Mouse (Mus musculus) liver, adult 2 months (tissue): ENCODE measurements around the gene Exoc3l. TPM values are rescaled to one million over a fixed set of nuclear protein-coding genes. Genes with fewer than 3 reads are reported as not detected.

Source experiments
- DNase-seq: peaks from one replicate; pipeline ENCODE4 v3.0.0-alpha.2; 2011; ENCODE audit warnings: low read depth, low spot score; ENCODE audit errors: extremely low read depth
- H3K27ac ChIP-seq: fragments of 200-500 bp; replicated peaks from 2 replicates; pipeline ENCODE4 v1.5.1; 2012; ENCODE audit warnings: low read depth, mild to moderate bottlenecking, control low read depth, inconsistent platforms, low read length; ENCODE audit not compliant: insufficient read depth
- H3K27me3 ChIP-seq: fragments of 200-500 bp; 2 replicates; pipeline ENCODE4 v1.6.1; 2012; ENCODE audit warnings: mild to moderate bottlenecking, moderate library complexity, low read length, inconsistent platforms; ENCODE audit not compliant: control insufficient read depth, insufficient read depth
- H3K36me3 ChIP-seq: fragments of 200-500 bp; 2 replicates; pipeline ENCODE4 v1.6.1; 2012; ENCODE audit warnings: low read length, inconsistent platforms; ENCODE audit not compliant: control insufficient read depth, insufficient read depth
- H3K4me1 ChIP-seq: fragments of 200-500 bp; 2 replicates; pipeline ENCODE4 v1.6.1; 2011; ENCODE audit warnings: low read length; ENCODE audit not compliant: control insufficient read depth, insufficient read depth
- H3K4me3 ChIP-seq: fragments of 200-500 bp; 2 replicates; pipeline ENCODE4 v1.5.1; 2011; ENCODE audit warnings: low read depth, mild to moderate bottlenecking, control low read depth, low read length, moderate library complexity; ENCODE audit not compliant: insufficient read depth
- H3K79me2 ChIP-seq: fragments of 200-500 bp; 2 replicates; pipeline ENCODE4 v1.6.1; 2012; ENCODE audit warnings: inconsistent platforms, mild to moderate bottlenecking, low read length, moderate library complexity; ENCODE audit not compliant: control insufficient read depth, insufficient read depth
- H3K9ac ChIP-seq: fragments of 200-500 bp; 2 replicates; pipeline ENCODE4 v1.6.1; 2012; ENCODE audit warnings: low read depth, mild to moderate bottlenecking, control low read depth, inconsistent platforms, low read length
- CTCF ChIP-seq: fragments of 200-500 bp; IDR thresholded peaks from 2 replicates; pipeline ENCODE4 v1.5.1; 2011; ENCODE audit warnings: low read depth, low read length, control low read depth
- POLR2A ChIP-seq: fragments of 200-500 bp; IDR thresholded peaks from 2 replicates; pipeline ENCODE4 v1.6.1; 2011; ENCODE audit warnings: low read length, control low read depth; ENCODE audit not compliant: insufficient read depth; ENCODE audit errors: extremely low read depth
- WGBS: fragments of 180-500 bp; shearing (Covaris S2); methylation state at CpG from one replicate; pipeline ENCODE4 v1.1.7; 2018; 5-methylcytosine and 5-hydroxymethylcytosine counted together
- polyA plus RNA-seq: library from polyadenylated mRNA; depleted of rRNA; stranded (reverse); fragments of >200 nt; gene quantifications from 2 replicates; pipeline ENCODE4 v1.2.3, GENCODE M21; 2012
- total RNA-seq: library from RNA; depleted of rRNA; stranded (reverse); fragments of >200 nt; gene quantifications from 2 replicates; pipeline ENCODE4 v1.2.3, GENCODE M21; 2014

Exoc3l gene
- total and polyA plus RNA-seq, 2 experiments, result 3.6 to 9.3 TPM

DNA sequence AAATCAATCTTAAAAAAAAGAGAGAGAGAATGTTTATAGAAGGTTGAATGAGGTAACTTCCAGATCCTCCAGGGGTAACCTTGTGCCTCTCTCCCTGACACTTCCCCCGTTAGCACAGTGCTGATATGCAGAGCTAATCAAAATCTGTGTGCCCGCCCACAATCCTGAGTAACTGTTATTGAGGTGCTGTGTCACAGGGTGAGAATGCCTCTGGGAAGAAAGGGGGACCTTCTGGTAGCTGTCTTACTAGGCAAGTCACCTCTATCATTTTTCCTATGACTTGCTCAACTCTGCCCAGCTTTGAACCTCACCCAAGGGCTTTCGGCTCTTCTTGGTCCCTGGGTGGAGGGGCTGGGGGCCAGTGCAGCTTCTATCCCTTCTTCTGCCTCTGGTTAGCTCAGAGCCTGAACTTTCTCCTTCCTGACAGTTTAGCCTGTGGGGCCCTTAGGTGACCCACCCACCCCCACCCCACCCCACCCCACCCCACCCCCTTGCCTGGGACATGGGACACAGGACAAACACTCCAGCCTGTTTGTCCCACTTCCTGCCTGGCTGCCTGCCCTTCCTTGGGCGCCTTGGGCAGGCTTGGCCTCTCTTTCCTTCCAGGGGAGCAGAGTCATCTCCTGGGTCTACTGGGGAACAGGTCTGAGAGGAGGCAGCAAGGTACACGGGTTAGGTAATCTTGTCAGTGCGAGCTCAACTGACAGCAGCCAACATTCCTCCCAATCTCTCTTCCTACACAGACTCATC is 44.2 kb upstream of the Exoc3l start:
- H3K9ac ChIP-seq, result no peak overlapping the region
- WGBS, result 59% methylated on average over 6 of the region's 6 CpGs
- no peaks in the 10 kb centered on the region for H3K36me3 ChIP-seq
- H3K27ac ChIP-seq, result peak overlapping the region; percentile 72
- no peaks in the 10 kb centered on the region for H3K79me2 ChIP-seq
- H3K4me3 ChIP-seq, result no peak overlapping the region
- DNase-seq, result peak; percentile 31
- TF ChIP-seq POLR2A, result no peak
- TF ChIP-seq CTCF, result no peak
- H3K27me3 ChIP-seq, result no peaks in the 10 kb centered on the region
- no peaks in the 10 kb centered on the region; the same call in none of the 2 replicates for H3K4me1 ChIP-seq

DNA sequence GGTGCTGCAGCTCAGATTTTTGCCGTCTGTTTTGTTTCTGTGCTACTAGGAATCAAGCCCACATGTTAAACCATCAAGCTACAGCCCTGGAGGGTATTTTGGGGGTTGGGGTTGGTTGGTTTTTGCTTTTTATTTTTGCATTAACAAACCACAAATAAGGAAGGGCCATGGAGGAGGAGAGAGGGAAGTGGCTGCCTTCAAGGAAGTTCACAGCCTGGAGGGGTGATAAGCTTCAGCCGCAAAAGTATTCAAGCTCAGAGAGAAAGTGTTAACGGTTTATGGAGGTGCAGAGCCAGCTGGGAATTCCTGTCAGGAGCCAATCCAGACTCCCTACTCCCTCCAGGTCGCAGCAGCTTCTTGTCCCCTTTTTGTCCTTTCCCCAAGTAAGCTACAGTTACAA is 43.1 kb upstream of the Exoc3l start:
- Histone ChIP-seq H3K4me3 (no peak overlapping the region), H3K36me3 (no peaks in the 10 kb centered on the region), H3K79me2 (no peaks in the 10 kb centered on the region), H3K9ac (no peak overlapping the region), H3K4me1 (no peaks in the 10 kb centered on the region; the same call in 1 of the 2 replicates), H3K27ac (0 out of 2 replicates have a peak overlapping the region, but pooled peaks have one; percentile 28), H3K27me3 (no peaks in the 10 kb centered on the region)
- 70% methylated on average over 4 of the region's 4 CpGs for WGBS
- TF ChIP-seq POLR2A (no peak), CTCF (no peak)
- no peak for DNase-seq

DNA sequence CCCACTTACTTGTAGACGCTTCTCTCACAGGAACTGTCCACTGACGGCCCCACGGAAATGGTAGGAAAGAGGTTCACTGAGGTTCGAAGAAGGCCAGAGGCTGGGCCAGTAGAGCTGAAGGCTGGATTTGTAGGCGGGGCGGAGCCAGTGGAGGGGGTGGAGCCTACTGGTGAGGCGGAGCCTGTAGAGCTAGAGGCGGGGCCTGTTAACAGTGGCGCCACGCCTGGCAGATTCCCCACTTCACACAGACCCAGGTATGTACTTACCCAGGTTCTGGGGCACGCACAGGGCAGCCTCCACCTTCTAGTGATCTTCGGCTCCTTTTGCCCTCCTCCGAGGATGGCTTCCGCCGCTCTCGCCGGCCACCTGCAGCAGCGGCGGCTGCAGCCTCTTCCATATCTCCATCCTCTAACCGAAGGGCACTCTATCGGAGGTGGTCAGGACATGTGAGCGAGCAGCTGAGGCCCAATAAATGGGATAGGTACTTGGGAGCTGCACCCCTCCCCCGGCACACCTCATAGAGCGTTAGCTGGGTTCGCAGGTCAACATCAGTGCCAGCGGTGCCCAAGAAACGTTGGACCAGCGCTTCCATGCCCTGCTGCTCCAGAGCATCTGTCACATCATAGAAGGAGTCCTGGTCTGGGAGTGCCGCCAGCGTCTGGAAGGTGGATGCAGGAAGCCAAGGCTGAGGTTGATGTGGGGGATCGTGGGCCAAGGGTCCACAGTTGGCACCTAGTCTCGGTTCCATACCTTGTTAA is 40.7 kb upstream of the Exoc3l start:
- H3K4me3 ChIP-seq, result no peak overlapping the region
- no peaks in the 10 kb centered on the region for H3K79me2 ChIP-seq
- WGBS, result 76% methylated on average over 32 of the region's 32 CpGs
- no peak for DNase-seq
- H3K36me3 ChIP-seq, result no peaks in the 10 kb centered on the region
- no peak overlapping the region for H3K27ac ChIP-seq
- H3K9ac ChIP-seq, result no peak overlapping the region
- TF ChIP-seq POLR2A (no peak), CTCF (no peak)
- no peaks in the 10 kb centered on the region; the same call in 1 of the 2 replicates for H3K4me1 ChIP-seq
- H3K27me3 ChIP-seq, result no peaks in the 10 kb centered on the region

DNA sequence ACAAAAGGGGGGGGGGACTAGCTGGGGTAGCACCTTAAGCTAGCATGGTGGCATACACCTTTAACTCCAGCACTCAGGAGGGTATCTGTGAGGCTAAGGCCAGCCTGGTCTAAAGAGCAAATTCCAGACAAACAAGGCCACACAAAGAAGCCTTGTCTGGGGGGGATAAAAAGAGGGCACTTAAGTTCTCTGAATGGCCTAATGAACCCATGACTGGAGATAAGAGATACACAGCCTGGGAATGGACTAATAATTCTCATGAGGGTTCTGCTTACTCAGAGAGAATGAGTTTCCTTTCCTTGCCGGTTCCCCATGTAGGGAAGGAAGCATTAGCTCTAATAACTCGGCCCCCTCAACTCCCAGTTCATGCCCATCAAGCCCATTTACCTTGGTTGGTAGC is 36.6 kb upstream of the Exoc3l start:
- 45% methylated on average over 2 of the region's 2 CpGs for WGBS
- DNase-seq, result peak; percentile 24
- H3K36me3 ChIP-seq, result peaks cover 7% of the 10 kb centered on the region; the same call in 1 of the 2 replicates
- H3K27ac ChIP-seq, result no peak overlapping the region
- H3K9ac ChIP-seq, result no peak overlapping the region
- TF ChIP-seq POLR2A, result no peak
- no peak for TF ChIP-seq CTCF
- H3K4me1 ChIP-seq, result 0 out of 2 replicates have a peak, but pooled peaks cover under 1% of the 10 kb centered on the region
- H3K4me3 ChIP-seq, result no peak overlapping the region
- H3K79me2 ChIP-seq, result no peaks in the 10 kb centered on the region
- no peaks in the 10 kb centered on the region for H3K27me3 ChIP-seq

DNA sequence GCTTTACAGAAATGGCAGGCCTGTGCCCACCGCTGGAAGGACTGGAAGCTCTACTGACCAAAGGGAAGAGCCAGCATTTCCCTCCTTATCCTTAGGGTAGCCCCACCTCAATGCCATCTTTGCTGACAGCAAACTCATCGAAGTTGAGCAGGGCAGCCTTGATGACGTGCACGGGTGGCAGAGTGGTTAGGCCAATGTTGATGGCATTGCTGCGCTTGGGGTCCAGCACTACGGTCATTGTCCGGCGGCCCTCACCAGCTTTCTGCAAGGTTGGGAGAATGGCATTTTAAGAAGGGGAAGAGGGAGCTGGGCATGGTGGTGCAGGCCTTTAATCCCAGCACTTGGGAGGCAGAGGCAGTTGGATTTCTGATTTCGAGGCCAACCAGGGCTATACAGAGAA is 36.0 kb upstream of the Exoc3l start:
- Histone ChIP-seq H3K4me3 (no peak overlapping the region), H3K27me3 (no peaks in the 10 kb centered on the region), H3K79me2 (no peaks in the 10 kb centered on the region), H3K36me3 (peaks cover 7% of the 10 kb centered on the region; the same call in 1 of the 2 replicates), H3K4me1 (peaks cover 5% of the 10 kb centered on the region), H3K27ac (no peak overlapping the region), H3K9ac (no peak overlapping the region)
- TF ChIP-seq POLR2A (no peak), CTCF (no peak)
- DNase-seq, result no peak
- WGBS, result 85% methylated on average over 9 of the region's 9 CpGs
